Mouse (Mus musculus) kidney, postnatal 10 days (tissue): Measurements from ENCODE around the gene Nudt7.

Experiments
- DNase-seq: peaks from one replicate; pipeline ENCODE4 v3.0.0; 2021; ENCODE audit warnings: mixed read lengths

Nudt7 gene

GRCm38 (mm10) chr8:114143645-114144290 is 10.4 kb downstream of the Nudt7 start:
- DNase-seq: peak; percentile 19

GRCm38 (mm10) chr8:114153311-114154045 is 20.1 kb downstream of the Nudt7 start:
- DNase-seq: no peak

GRCm38 (mm10) chr8:114158586-114158985 is 25.2 kb downstream of the Nudt7 start:
- no peak for DNase-seq

- DNase-seq: no peak
Observed at GRCm38 (mm10) chr8:114159666-114160065, 26.3 kb downstream of the Nudt7 start.

GRCm38 (mm10) chr8:114163871-114164270 is 30.5 kb downstream of the Nudt7 start:
- DNase-seq: no peak

- no peak for DNase-seq
Observed at GRCm38 (mm10) chr8:114164444-114165096, 31.2 kb downstream of the Nudt7 start.

GRCm38 (mm10) chr8:114165741-114166140 is 32.4 kb downstream of the Nudt7 start:
- DNase-seq: no peak

GRCm38 (mm10) chr8:114176721-114177120 is 43.4 kb downstream of the Nudt7 start:
- DNase-seq: no peak

- DNase-seq: no peak
Observed at GRCm38 (mm10) chr8:114193334-114193733, 60.0 kb downstream of the Nudt7 start.

- no peak for DNase-seq
Observed at GRCm38 (mm10) chr8:114198990-114199389, 65.6 kb downstream of the Nudt7 start.
